Mouse (Mus musculus) embryonic stem cell, embryonic (primary cell): Measurements from ENCODE around the gene Pgc.

Experiments
- CTCF ChIA-PET, 4 experiments: fragments of 300-600 bp in 2 of 4; fragments of 350-600 bp in 2 of 4; sonication (Branson Sonifier 250); formaldehyde crosslinking; loops; one replicate each; lab custom pipeline; 2022; ENCODE audit warnings: inconsistent platforms in 2 of 4; lab: Charles Lee
- POLR2A ChIA-PET, 4 experiments: fragments of 300-600 bp in 2 of 4; fragments of 350-600 bp in 2 of 4; sonication (Branson Sonifier 250); formaldehyde crosslinking; loops; one replicate each; lab custom pipeline; 2022; ENCODE audit warnings: antibody characterized with exemption in 4 of 4, inconsistent platforms in 1 of 4; lab: Charles Lee

Pgc gene

DNA sequence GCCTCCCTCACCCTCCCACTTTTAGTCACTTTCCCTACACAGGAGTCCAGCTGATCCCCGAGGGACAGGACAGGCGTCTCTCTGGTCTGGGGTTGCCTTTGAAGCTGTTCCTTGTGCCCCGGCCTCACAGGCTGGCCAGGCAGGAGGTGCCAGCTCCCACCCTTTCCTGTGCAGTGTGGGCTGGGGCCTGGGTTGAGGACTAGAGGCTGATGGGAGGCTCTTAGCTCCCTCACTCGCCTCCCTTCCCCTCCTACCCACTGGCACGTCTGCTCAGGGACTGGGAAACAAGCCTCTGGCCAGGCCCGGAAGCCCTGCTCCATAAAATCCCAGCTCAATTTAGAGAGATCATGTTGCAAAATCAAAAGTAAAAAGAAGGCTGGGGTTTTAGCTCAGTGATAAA, 47.0 kb downstream of the Pgc start:
- ChIA-PET POLR2A (interaction anchor here in 2 of 4 experiments (0.9 to 3.8 kb wide), 8 partner anchors 10 to 34 kb away, joined by 3 to 17 read pairs (median 4); no protein-coding TSS in a partner anchor), CTCF (interaction anchor here in 3 of 4 experiments (1.4 to 2.1 kb wide), 4 partner anchors 19 to 327 kb away, joined by 3 to 10 read pairs (median 6); no protein-coding TSS in a partner anchor)

DNA sequence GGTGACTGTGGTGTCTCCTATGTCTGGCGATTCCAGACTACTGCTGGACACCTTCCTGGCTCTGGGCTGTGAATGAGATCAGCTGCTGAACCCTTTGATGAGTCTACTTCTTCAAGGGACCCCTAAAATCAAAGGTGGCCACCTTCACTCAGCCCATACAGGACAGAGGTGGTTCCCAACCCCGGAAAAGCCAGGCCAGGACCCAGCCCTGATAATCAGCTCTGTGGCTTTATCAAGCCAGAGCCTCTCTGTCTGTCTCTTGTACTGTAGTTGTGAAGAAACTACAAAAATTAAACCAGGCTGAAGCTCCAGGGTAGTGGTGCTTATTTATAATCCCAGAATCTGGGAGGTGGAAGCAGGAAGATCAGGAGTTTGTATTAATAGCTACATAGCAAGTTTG, 50.5 kb downstream of the Pgc start:
- ChIA-PET POLR2A (interaction anchor here in 2 of 4 experiments (0.6 to 1.2 kb wide), 3 partner anchors 12 to 21 kb away, joined by 3 read pairs; no protein-coding TSS in a partner anchor), CTCF (interaction anchor here in 3 of 4 experiments (0.5 to 1.0 kb wide), 4 partner anchors 16 to 1406 kb away, joined by 3 to 8 read pairs (median 4); no protein-coding TSS in a partner anchor)

DNA sequence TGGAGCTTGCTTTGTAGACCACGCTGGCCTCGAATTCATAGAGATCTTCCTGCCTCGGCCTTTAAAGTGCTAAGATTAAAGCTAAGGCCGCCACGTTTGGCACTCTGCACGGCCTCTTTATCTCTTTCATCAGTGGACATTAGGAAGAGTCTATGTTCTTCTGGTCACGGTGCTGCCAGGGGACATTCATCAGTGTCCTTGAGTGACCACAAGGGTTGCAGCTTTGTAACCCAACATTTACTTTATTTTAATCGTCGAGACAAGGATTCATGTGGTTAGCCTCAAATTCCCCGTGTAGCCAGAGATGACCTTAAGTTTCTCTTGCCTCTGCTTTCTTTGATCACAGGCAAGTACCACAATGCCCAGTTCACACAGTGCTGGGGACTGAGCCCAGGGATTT, 53.8 kb downstream of the Pgc start:
- CTCF ChIA-PET = interaction anchor here (0.6 to 2.3 kb wide), 15 partner anchors 9 to 693 kb away, joined by 3 to 13 read pairs (median 3); no protein-coding TSS in a partner anchor
- POLR2A ChIA-PET = interaction anchor here in 3 of 4 experiments (0.8 to 2.5 kb wide), 10 partner anchors 8 to 55 kb away, joined by 3 to 10 read pairs (median 4); partner anchors contain the start of gene Tfeb (in 1 of the 3)

GRCm38 (mm10) chr17:47782486-47782885, 55.8 kb downstream of the Pgc start:
- POLR2A ChIA-PET = interaction anchor here in 2 of 4 experiments (0.9 to 2.5 kb wide), 5 partner anchors 11 to 261 kb away, joined by 3 to 11 read pairs (median 3); no protein-coding TSS in a partner anchor

DNA sequence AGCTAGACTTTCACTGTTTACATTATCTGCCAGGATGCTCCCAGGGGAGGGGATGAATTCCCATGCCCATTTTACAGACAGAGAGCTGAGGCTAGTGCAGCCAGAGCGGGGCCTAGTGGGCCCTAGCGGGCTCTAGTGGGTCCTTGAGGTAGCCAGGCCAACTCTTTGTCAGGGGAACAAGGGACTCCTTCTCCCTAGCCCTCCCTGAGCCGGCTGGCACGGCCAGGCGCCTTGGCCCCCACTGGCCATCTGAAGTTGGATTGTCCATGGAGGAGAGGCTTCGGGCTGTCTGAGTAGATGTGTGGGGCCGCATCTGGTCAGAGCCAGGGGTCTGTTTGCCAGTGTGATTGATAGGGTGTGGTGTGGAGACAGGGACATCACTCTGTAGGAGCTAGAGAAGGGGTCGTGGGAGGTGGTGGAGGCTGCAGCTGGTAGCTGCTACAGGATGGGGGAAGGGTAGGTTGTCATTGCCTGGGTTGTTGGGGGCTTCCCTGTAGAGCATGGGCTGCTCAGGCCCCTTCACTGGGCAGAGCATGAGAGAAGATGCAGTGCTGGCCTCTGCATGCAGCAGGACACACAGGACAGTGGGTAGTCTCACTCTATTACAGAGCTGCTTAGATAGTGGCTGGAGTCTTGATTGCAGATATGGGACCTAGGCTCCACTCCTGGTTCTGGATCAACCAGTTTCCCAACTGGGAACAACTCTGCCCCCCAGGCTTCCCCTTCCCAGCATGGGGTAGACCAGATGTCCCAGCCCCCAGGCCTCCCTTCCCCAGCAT, 57.0 kb downstream of the Pgc start:
- CTCF ChIA-PET = interaction anchor here (0.5 to 3.6 kb wide), 14 partner anchors 9 to 469 kb away, joined by 3 to 26 read pairs (median 4); no protein-coding TSS in a partner anchor
- POLR2A ChIA-PET = interaction anchor here in 2 of 4 experiments (0.9 to 3.2 kb wide), 9 partner anchors 8 to 48 kb away, joined by 3 to 17 read pairs (median 3); no protein-coding TSS in a partner anchor

More at GRCm38 (mm10) chr17:47782486-47782885, 55.8 kb downstream of the Pgc start:
- CTCF ChIA-PET = interaction anchor here in 2 of 4 experiments (0.5 to 3.6 kb wide), 6 partner anchors 10 to 318 kb away, joined by 3 to 26 read pairs (median 4); no protein-coding TSS in a partner anchor
